Mouse (Mus musculus) embryonic stem cell, embryonic (primary cell): ENCODE results near the gene Ufsp1.

Source experiments
- CTCF ChIA-PET, 4 experiments: fragments of 300-600 bp in 2 of 4; fragments of 350-600 bp in 2 of 4; sonication (Branson Sonifier 250); formaldehyde crosslinking; loops; one replicate each; lab custom pipeline; 2022; ENCODE audit warnings: inconsistent platforms in 2 of 4; lab: Charles Lee
- POLR2A ChIA-PET, 4 experiments: fragments of 300-600 bp in 2 of 4; fragments of 350-600 bp in 2 of 4; sonication (Branson Sonifier 250); formaldehyde crosslinking; loops; one replicate each; lab custom pipeline; 2022; ENCODE audit warnings: antibody characterized with exemption in 4 of 4, inconsistent platforms in 1 of 4; lab: Charles Lee

Ufsp1 gene

GRCm38 (mm10) chr5:137307071-137307912 lies 12.9 kb downstream of the Ufsp1 start, which contains the start of gene Srrt:
TSS of gene Srrt (minus strand) at chr5:137307674.
- ChIA-PET CTCF (interaction anchor here in 3 of 4 experiments (0.6 to 1.5 kb wide), 6 partner anchors 9 to 345 kb away, joined by 3 to 10 read pairs (median 4); partner anchors contain the start of genes Pop7 (in 2 of the 3) and Ache (in 1 of the 3)), POLR2A (interaction anchor here (0.6 to 7.1 kb wide), 50 partner anchors 9 to 435 kb away, joined by 3 to 135 read pairs (median 4); partner anchors contain the start of genes Slc12a9 (in 3 of the 4), Ufsp1 (in 3 of the 4), Ache (in 2 of the 4) and Ephb4 (in 2 of the 4))

GRCm38 (mm10) chr5:137308356-137308755 lies 13.9 kb downstream of the Ufsp1 start:
- ChIA-PET POLR2A (interaction anchor here (0.5 to 7.1 kb wide), 32 partner anchors 8 to 444 kb away, joined by 3 to 135 read pairs (median 4); partner anchors contain the start of genes Slc12a9 (in 3 of the 4), Ufsp1 (in 3 of the 4), Ache (in 2 of the 4) and Pop7 (in 2 of the 4)), CTCF (interaction anchor here in 3 of 4 experiments (0.5 to 1.4 kb wide), 3 partner anchors 177 to 194 kb away, joined by 4 to 7 read pairs (median 5); partner anchors contain the start of gene Pop7 (in 2 of the 3))

- ChIA-PET CTCF (interaction anchor here in 1 of 4 experiments (0.5 to 1.0 kb wide), 2 partner anchors 20 to 139 kb away, joined by 4 to 5 read pairs; partner anchors contain the start of gene Slc12a9), POLR2A (interaction anchor here in 2 of 4 experiments (0.6 to 1.7 kb wide), 12 partner anchors 8 to 428 kb away, joined by 3 to 9 read pairs (median 4); partner anchors contain the start of genes Pop7 (in 2 of the 2), Ache (in 1 of the 2), Nyap1 (in 1 of the 2) and Slc12a9 (in 1 of the 2))
Measured at GRCm38 (mm10) chr5:137313466-137314192, 19.2 kb downstream of the Ufsp1 start.

- ChIA-PET CTCF (interaction anchor here in 2 of 4 experiments (0.6 to 1.0 kb wide), 2 partner anchors 20 to 1825 kb away, joined by 3 to 5 read pairs; partner anchors contain the start of gene Slc12a9 (in 1 of the 2)), POLR2A (interaction anchor here in 2 of 4 experiments (0.6 to 3.2 kb wide), 12 partner anchors 8 to 427 kb away, joined by 3 to 30 read pairs (median 4); partner anchors contain the start of genes Ache (in 1 of the 2), Nyap1 (in 1 of the 2), Pop7 (in 1 of the 2) and Slc12a9 (in 1 of the 2))
Measured at GRCm38 (mm10) chr5:137314193-137315083, 20.0 kb downstream of the Ufsp1 start, which contains the start of gene Trip6. TSS of gene Trip6 (minus strand) at chr5:137314404.

GRCm38 (mm10) chr5:137315084-137315903 lies 20.9 kb downstream of the Ufsp1 start:
- POLR2A ChIA-PET, result interaction anchor here in 2 of 4 experiments (0.9 to 3.2 kb wide), 6 partner anchors 9 to 29 kb away, joined by 3 to 30 read pairs (median 6); partner anchors contain the start of genes Slc12a9 (in 1 of the 2) and Srrt (in 1 of the 2)

GRCm38 (mm10) chr5:137317361-137317760 lies 22.9 kb downstream of the Ufsp1 start:
- POLR2A ChIA-PET, result interaction anchor here in 2 of 4 experiments (1.1 to 3.2 kb wide), 4 partner anchors 10 to 27 kb away, joined by 4 to 30 read pairs (median 6); partner anchors contain the start of gene Srrt (in 2 of the 2)
- CTCF ChIA-PET, result interaction anchor here in 1 of 4 experiments (0.6 kb wide), 1 partner anchor 59 kb away, joined by 9 read pairs; no protein-coding TSS in a partner anchor

More at GRCm38 (mm10) chr5:137315084-137315903, 20.9 kb downstream of the Ufsp1 start:
- CTCF ChIA-PET, result interaction anchor here in 3 of 4 experiments (0.6 to 1.5 kb wide), 5 partner anchors 8 to 39 kb away, joined by 3 to 5 read pairs (median 3); partner anchors contain the start of genes Slc12a9 (in 1 of the 3) and Srrt (in 1 of the 3)

- ChIA-PET CTCF (no interaction called here), POLR2A (interaction anchor here in 2 of 4 experiments (0.5 to 1.3 kb wide), 2 partner anchors 11 kb away, joined by 6 to 8 read pairs; partner anchors contain the start of gene Srrt (in 2 of the 2))
Measured at GRCm38 (mm10) chr5:137318570-137318969, 24.1 kb downstream of the Ufsp1 start.

- CTCF ChIA-PET, result no interaction called here
- POLR2A ChIA-PET, result interaction anchor here in 2 of 4 experiments (0.6 to 1.3 kb wide), 3 partner anchors 16 to 154 kb away, joined by 3 to 5 read pairs (median 3); no protein-coding TSS in a partner anchor
Measured at GRCm38 (mm10) chr5:137320996-137321395, 26.6 kb downstream of the Ufsp1 start.

GRCm38 (mm10) chr5:137330910-137331309 lies 36.5 kb downstream of the Ufsp1 start:
- POLR2A ChIA-PET, result interaction anchor here in 1 of 4 experiments (0.6 to 1.1 kb wide), 2 partner anchors 25 to 84 kb away, joined by 3 read pairs; no protein-coding TSS in a partner anchor

GRCm38 (mm10) chr5:137332857-137333511 lies 38.6 kb downstream of the Ufsp1 start:
- ChIA-PET CTCF (interaction anchor here (0.6 to 3.0 kb wide), 23 partner anchors 12 to 828 kb away, joined by 3 to 30 read pairs (median 5); partner anchors contain the start of genes Pop7 (in 2 of the 4), Cops6 (in 1 of the 4), Ephb4 (in 1 of the 4) and Trip6 (in 1 of the 4)), POLR2A (interaction anchor here (0.6 to 7.2 kb wide), 33 partner anchors 8 to 1397 kb away, joined by 3 to 60 read pairs (median 4); partner anchors contain the start of genes Srrt (in 3 of the 4), Ephb4 (in 2 of the 4), Plod3 (in 1 of the 4) and Pop7 (in 1 of the 4))

More at GRCm38 (mm10) chr5:137330910-137331309, 36.5 kb downstream of the Ufsp1 start:
- CTCF ChIA-PET, result no interaction called here

GRCm38 (mm10) chr5:137333512-137334174 lies 39.2 kb downstream of the Ufsp1 start, which contains the start of gene Slc12a9:
TSS of gene Slc12a9 (minus strand) at chr5:137333597.
- ChIA-PET POLR2A (interaction anchor here (0.6 to 7.2 kb wide), 48 partner anchors 8 to 445 kb away, joined by 3 to 60 read pairs (median 4); partner anchors contain the start of genes Ephb4 (in 3 of the 4), Srrt (in 3 of the 4), Pcolce (in 1 of the 4) and Plod3 (in 1 of the 4)), CTCF (interaction anchor here (0.5 to 3.0 kb wide), 37 partner anchors 11 to 827 kb away, joined by 3 to 30 read pairs (median 4); partner anchors contain the start of genes Pop7 (in 3 of the 4), Cops6 (in 1 of the 4), Ephb4 (in 1 of the 4) and Ift22 (in 1 of the 4))

GRCm38 (mm10) chr5:137334317-137334716 lies 39.9 kb downstream of the Ufsp1 start:
- POLR2A ChIA-PET, result interaction anchor here (0.6 to 7.2 kb wide), 40 partner anchors 9 to 445 kb away, joined by 3 to 60 read pairs (median 4); partner anchors contain the start of genes Ephb4 (in 3 of the 4), Srrt (in 2 of the 4), Fis1 (in 1 of the 4) and Plod3 (in 1 of the 4)
- CTCF ChIA-PET, result interaction anchor here (0.5 to 3.0 kb wide), 26 partner anchors 10 to 426 kb away, joined by 3 to 30 read pairs (median 5); partner anchors contain the start of genes Pop7 (in 3 of the 4), Ephb4 (in 1 of the 4), Ift22 (in 1 of the 4) and Trip6 (in 1 of the 4)

GRCm38 (mm10) chr5:137335066-137335465 lies 40.6 kb downstream of the Ufsp1 start:
- CTCF ChIA-PET, result interaction anchor here in 1 of 4 experiments (0.7 to 3.0 kb wide), 3 partner anchors 23 to 766 kb away, joined by 3 to 30 read pairs (median 4); partner anchors contain the start of gene Ache
- POLR2A ChIA-PET, result interaction anchor here in 3 of 4 experiments (0.6 to 7.2 kb wide), 11 partner anchors 12 to 454 kb away, joined by 3 to 60 read pairs (median 5); partner anchors contain the start of genes Ephb4 (in 2 of the 3), Fis1 (in 1 of the 3) and Pop7 (in 1 of the 3)
